Mouse (Mus musculus) stomach, embryonic 14.5 days (tissue): ENCODE data around the gene Nfasc. TPM values are rescaled to one million over a fixed set of nuclear protein-coding genes. Genes with fewer than 3 reads are reported as not detected.

ENCODE experiments used
- ATAC-seq: fragments of 200-750 bp; cut with Nextera tagmentation; 2 replicates; pipeline ENCODE4 v1.8.0; 2017; ENCODE audit warnings: low read depth, moderate TSS enrichment; ENCODE audit not compliant: insufficient number of reproducible peaks, insufficient read depth, low FRiP score
- H3K27ac ChIP-seq: fragments of 300-500 bp; sonication (generic); 2 replicates; pipeline ENCODE4 v1.5.1; 2014; ENCODE audit warnings: mild to moderate bottlenecking, low read length, moderate library complexity, mixed read lengths
- H3K27me3 ChIP-seq: fragments of 300-500 bp; sonication (generic); 2 replicates; pipeline ENCODE4 v1.6.1; 2014; ENCODE audit warnings: low read length, control low read depth, mixed read lengths; ENCODE audit not compliant: control insufficient read depth, insufficient read depth
- H3K36me3 ChIP-seq: fragments of 300-500 bp; sonication (generic); 2 replicates; pipeline ENCODE4 v1.6.1; 2014; ENCODE audit warnings: mild to moderate bottlenecking, control low read depth, low read length, moderate library complexity, mixed read lengths; ENCODE audit not compliant: control insufficient read depth, insufficient read depth
- H3K4me1 ChIP-seq: fragments of 300-500 bp; sonication (generic); 2 replicates; pipeline ENCODE4 v1.6.1; 2014; ENCODE audit warnings: low read length, control low read depth, mixed read lengths; ENCODE audit not compliant: control insufficient read depth, insufficient read depth
- H3K4me2 ChIP-seq: fragments of 300-500 bp; sonication (generic); replicated peaks from 2 replicates; pipeline ENCODE4 v1.6.1; 2014; ENCODE audit warnings: low read depth, low read length, control low read depth
- H3K4me3 ChIP-seq: fragments of 300-500 bp; sonication (generic); 2 replicates; pipeline ENCODE4 v1.5.1; 2014; ENCODE audit warnings: low read depth, low read length, control low read depth
- H3K9ac ChIP-seq: fragments of 300-500 bp; sonication (generic); replicated peaks from 2 replicates; pipeline ENCODE4 v1.6.1; 2014; ENCODE audit warnings: low read depth, mild to moderate bottlenecking, control low read depth, low read length, moderate library complexity, mixed read lengths
- H3K9me3 ChIP-seq: fragments of 300-500 bp; sonication (generic); 2 replicates; pipeline ENCODE4 v1.6.1; 2016; ENCODE audit warnings: low read depth, low read length, control low read depth; ENCODE audit not compliant: control insufficient read depth
- WGBS: fragments of 180-500 bp; shearing (Covaris S2); extraction: QIAGEN DNeasy Blood & Tissue Kit; methylation state at CpG from one replicate; pipeline ENCODE4 v1.1.7; 2014; 5-methylcytosine and 5-hydroxymethylcytosine counted together
- polyA plus RNA-seq: library from polyadenylated mRNA; unstranded; fragments of >200 nt; fragmentation: Nextera tagmentation; extraction: Ambion mirVana; gene quantifications from 2 replicates; pipeline ENCODE4 v1.2.1, GENCODE M21; 2014

The Nfasc gene
- polyA plus RNA-seq, 1 experiment from 2014 or later, result 5.0 TPM

DNA sequence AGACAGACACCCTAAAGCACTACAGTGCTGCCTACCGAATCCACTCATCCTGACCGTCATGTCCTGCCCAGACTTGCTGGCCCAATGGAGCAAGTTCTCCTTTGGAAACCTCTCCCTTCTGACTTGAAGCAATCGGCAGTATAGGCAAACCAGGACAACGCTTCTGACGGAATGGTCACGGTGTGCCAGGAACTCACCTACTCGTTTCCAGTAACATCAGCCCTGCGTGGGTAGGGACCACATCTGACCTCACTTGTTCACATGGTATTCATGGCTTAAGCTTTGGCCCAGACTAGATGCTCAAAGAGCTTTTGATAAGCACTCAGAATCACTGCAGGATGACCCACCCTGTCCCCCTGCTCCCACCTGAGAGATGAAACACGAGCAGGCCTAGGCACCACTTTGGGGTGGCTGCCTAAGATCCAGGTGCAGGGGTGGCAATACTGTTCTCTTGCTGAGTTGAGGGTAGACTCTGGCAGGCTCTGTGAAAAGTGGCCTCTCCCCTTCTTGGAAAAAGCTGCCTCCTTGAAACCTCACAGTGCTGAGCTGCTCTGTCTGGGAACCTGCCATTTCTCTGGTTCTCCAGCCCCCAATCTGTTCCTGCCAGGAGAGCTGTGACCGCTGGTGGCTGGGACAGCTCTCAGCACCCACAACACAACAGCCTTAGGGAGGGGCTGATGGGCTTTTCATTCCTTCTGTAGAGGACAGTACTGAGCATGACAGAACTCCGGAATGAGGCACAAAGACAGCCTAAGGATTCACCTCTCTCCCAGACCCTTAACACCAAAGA lies 174.1 kb downstream of the Nfasc start:
- no peaks in the 10 kb centered on the region for H3K36me3 ChIP-seq
- H3K27ac ChIP-seq, result no peak overlapping the region
- no peak overlapping the region for H3K4me2 ChIP-seq
- 86% methylated on average over 11 of the region's 11 CpGs for WGBS
- no peaks in the 10 kb centered on the region for H3K9me3 ChIP-seq
- no peaks in the 10 kb centered on the region for H3K4me1 ChIP-seq
- ATAC-seq, result no peak
- H3K27me3 ChIP-seq, result no peaks in the 10 kb centered on the region
- no peak overlapping the region for H3K9ac ChIP-seq
- no peak overlapping the region for H3K4me3 ChIP-seq

DNA sequence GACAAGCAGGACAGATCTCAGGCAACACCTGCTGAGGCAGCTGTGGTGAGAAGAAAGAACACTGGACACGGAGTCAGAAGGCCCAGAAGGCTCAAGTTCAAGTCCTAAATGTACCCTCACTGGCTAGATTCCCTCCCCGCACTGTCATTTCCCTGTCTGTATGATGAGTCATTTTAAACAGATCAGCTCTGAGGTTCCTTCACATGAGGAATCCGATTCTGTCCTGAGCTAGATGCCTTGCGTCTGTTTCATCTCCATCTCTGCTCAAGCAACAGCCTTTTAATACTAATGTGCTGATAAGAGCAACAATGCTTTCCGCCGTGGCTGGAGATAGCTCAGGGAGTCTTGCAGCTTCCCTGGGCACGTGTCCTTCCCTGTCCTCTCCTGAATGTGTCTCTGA lies 175.8 kb downstream of the Nfasc start:
- no peak overlapping the region for H3K9ac ChIP-seq
- H3K4me1 ChIP-seq, result no peaks in the 10 kb centered on the region
- H3K27me3 ChIP-seq, result no peaks in the 10 kb centered on the region
- no peak overlapping the region for H3K27ac ChIP-seq
- WGBS, result 53% methylated on average over 7 of the region's 7 CpGs
- no peaks in the 10 kb centered on the region for H3K9me3 ChIP-seq
- H3K36me3 ChIP-seq, result no peaks in the 10 kb centered on the region
- H3K4me3 ChIP-seq, result no peak overlapping the region
- ATAC-seq, result no peak
- no peak overlapping the region for H3K4me2 ChIP-seq

DNA sequence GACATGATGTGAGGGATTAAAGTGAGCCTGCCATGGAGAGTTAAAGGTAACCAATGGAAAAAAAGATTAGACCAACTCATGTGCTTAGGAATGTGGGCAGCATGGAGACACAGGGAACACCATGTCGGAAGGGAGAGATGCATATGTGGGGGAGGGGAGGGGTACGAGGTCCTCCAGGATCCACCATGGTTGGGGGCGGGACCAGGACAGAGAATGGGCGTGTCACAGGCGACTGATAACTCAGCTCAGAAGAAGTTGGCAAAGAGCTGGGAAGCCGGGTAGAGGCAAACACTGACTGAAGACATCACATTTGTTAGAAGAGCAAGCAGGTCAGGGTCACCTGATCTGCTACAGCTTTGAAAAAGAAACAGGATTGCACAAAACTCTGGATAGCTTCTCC lies 176.7 kb downstream of the Nfasc start:
- WGBS, result 24% methylated on average over 6 of the region's 6 CpGs
- Histone ChIP-seq H3K27ac (no peak overlapping the region), H3K9ac (no peak overlapping the region), H3K4me1 (no peaks in the 10 kb centered on the region), H3K4me2 (no peak overlapping the region), H3K27me3 (no peaks in the 10 kb centered on the region), H3K9me3 (no peaks in the 10 kb centered on the region), H3K36me3 (no peaks in the 10 kb centered on the region), H3K4me3 (no peak overlapping the region)
- ATAC-seq, result no peak

DNA sequence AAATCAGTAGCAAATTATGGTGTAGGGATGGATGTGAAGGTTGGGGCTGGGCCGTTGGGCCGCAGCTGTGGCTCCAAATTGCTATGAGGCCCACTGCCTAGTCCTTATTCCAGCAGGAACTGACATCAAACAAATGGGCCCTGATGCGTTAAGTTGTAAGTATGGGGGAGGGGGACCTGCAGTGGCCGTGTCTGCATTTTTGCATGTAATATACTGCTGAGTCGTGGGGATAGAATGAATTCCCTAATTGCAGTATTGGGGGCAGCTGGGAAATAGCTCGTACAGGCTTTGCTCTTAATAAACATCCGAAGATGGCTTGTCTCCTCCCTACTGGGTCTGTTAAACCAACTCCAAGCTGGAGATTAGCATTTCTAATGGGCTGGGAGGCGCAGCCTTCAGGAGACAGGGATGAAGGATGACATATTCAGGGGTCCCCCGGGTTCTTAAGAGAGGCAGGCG lies 179.2 kb downstream of the Nfasc start:
- no peaks in the 10 kb centered on the region for H3K36me3 ChIP-seq
- WGBS, result 25% methylated on average over 10 of the region's 10 CpGs
- H3K9ac ChIP-seq, result no peak overlapping the region
- no peak overlapping the region for H3K27ac ChIP-seq
- no peaks in the 10 kb centered on the region for H3K27me3 ChIP-seq
- no peak overlapping the region for H3K4me2 ChIP-seq
- H3K9me3 ChIP-seq, result no peaks in the 10 kb centered on the region
- H3K4me3 ChIP-seq, result no peak overlapping the region
- ATAC-seq, result no peak
- H3K4me1 ChIP-seq, result peaks cover 12% of the 10 kb centered on the region

DNA sequence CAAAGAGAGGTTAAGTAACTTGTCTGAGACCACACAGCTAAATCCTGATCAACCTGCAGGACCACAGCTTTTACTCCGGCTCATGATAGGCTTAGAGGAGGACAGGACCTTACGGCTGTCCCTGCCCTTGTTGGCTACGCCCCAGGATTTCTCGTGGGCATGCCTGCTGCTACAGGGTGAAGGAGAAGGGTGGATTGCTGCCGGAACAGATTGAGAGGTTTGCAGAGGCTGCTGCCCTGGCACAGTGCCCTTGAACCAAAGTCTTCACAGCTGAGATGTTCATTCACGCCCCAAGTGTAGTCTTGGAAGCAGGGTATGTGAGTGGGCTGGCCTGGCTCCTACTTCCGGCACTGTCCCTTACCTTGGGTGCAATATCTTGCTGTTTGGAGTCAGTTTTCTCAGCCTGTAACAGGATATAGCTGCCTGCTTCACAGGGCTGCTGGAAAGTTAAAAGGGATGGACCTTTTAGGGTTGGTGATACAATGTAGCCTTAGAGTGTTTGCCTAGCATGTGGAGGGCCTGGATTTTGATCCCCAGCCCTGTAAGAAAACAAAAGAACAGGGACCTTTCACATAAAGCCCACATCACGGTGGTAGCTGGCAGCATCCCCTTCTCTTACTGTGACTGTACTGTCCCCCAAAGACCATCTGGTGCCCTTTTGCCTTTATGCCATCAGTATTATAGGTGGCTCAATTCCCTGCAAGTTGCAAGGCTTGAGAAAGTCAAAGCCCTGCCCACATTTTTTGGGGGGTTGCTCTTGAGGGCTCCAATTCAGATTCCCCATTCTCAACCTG lies 180.5 kb downstream of the Nfasc start:
- Histone ChIP-seq H3K4me2 (no peak overlapping the region), H3K27ac (no peak overlapping the region), H3K4me1 (peaks cover 12% of the 10 kb centered on the region), H3K27me3 (no peaks in the 10 kb centered on the region), H3K9me3 (no peaks in the 10 kb centered on the region), H3K36me3 (no peaks in the 10 kb centered on the region), H3K9ac (no peak overlapping the region), H3K4me3 (no peak overlapping the region)
- WGBS, result 61% methylated on average over 8 of the region's 8 CpGs
- ATAC-seq, result no peak

DNA sequence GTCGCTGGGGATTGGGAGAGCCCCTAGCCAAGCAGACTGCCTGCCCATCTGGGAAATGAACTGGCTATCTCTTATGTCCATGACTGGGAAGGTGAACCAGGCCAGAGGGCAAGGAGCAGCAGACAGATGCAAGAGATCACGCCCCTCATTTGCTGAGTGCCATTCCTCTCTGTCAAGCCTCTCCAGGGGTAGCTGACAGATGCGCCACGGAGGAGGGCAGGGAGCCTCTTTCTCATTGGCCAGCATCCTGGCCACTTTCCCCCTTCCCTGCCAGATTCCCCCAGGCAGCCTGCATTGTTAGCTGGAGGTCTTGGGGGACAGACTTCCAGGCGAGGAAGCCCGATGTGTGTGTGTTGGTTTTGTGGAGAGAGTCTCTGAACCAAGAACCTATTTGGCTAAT lies 182.6 kb downstream of the Nfasc start:
- peaks cover 12% of the 10 kb centered on the region for H3K4me1 ChIP-seq
- no peak overlapping the region for H3K4me2 ChIP-seq
- H3K27me3 ChIP-seq, result no peaks in the 10 kb centered on the region
- H3K4me3 ChIP-seq, result no peak overlapping the region
- no peak overlapping the region for H3K27ac ChIP-seq
- no peak for ATAC-seq
- H3K36me3 ChIP-seq, result no peaks in the 10 kb centered on the region
- no peak overlapping the region for H3K9ac ChIP-seq
- 31% methylated on average over 6 of the region's 6 CpGs for WGBS
- no peaks in the 10 kb centered on the region for H3K9me3 ChIP-seq

DNA sequence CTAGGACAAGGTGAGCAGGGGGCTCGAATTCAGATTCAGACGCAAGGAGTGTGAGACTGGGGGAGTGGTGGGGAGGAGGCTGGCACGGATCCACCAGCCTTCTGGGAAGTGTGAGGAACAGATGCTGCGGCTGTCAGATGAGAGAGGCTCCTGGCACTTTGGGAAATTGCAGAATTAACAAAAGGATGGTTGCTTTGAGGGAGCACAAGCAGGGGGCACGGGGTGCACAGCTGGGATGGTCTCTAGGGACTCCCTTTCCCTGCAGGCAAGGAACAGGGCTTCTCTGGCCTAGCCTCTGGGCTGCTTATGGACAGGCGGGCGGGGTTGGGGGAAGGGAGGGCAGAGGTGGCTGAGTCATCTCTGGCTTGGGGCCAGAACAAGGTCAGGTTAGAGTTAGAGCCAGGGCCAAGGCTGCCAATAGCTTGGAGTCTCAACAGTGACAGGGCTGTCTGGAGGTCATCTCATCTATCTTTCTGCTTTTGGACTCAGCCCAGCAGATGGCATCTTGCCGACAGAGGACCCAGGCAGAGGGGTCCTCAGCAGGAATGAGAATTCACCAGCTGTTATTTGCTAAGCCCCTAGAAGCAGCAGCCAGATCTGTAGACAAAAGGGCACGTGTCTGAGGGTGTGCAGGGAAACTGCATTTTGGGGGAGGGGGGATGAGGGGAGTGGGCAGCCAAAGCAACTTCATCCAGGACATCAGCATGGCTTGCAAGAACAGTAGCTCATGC lies 183.5 kb downstream of the Nfasc start:
- no peak overlapping the region for H3K9ac ChIP-seq
- peak; percentile 66 for ATAC-seq
- H3K4me2 ChIP-seq, result no peak overlapping the region

DNA sequence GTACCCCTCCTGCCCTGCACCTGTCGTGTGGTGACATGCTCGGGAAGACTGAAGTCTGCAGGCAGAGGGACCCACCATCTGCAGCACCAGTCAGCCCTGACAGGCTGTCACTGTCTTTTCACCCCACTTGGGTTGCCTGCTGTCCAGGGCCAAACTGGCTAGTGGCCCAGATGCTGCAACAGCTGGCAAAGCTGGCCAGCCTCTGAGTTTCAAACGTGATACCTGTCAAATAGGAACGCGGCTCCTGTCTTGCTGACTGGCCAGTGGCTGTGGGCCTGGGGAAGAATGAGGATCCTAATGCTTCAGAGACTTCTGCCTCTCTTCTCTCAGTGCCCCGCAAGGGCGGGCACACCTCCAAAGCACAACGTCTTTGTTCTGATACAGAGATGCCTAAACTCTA lies 197.8 kb downstream of the Nfasc start:
- ATAC-seq, result no peak
- H3K36me3 ChIP-seq, result no peaks in the 10 kb centered on the region
- H3K27me3 ChIP-seq, result peaks cover 8% of the 10 kb centered on the region; the same call in 1 of the 2 replicates

More for the DNA sequence above, 183.5 kb downstream of the Nfasc start:
- H3K4me1 ChIP-seq, result peaks cover 12% of the 10 kb centered on the region
- WGBS, result 17% methylated on average over 9 of the region's 9 CpGs
- H3K27me3 ChIP-seq, result no peaks in the 10 kb centered on the region
- H3K9me3 ChIP-seq, result no peaks in the 10 kb centered on the region
- H3K4me3 ChIP-seq, result no peak overlapping the region
- H3K36me3 ChIP-seq, result no peaks in the 10 kb centered on the region
- no peak overlapping the region for H3K27ac ChIP-seq

More for the DNA sequence above, 197.8 kb downstream of the Nfasc start:
- no peak overlapping the region for H3K4me3 ChIP-seq
- 70% methylated on average over 8 of the region's 8 CpGs for WGBS
- no peaks in the 10 kb centered on the region for H3K9me3 ChIP-seq
- peaks cover 14% of the 10 kb centered on the region for H3K4me1 ChIP-seq
- H3K27ac ChIP-seq, result no peak overlapping the region
- H3K9ac ChIP-seq, result no peak overlapping the region
- no peak overlapping the region for H3K4me2 ChIP-seq
